Mouse (Mus musculus) megakaryocyte, embryonic 14.5 days (primary cell): Measurements from ENCODE around the gene Plekhh2.

Experiments used
- FLI1 ChIP-seq: IDR thresholded peaks from 2 replicates; pipeline ENCODE4 v1.6.1; 2012; ENCODE audit warnings: low read length, inconsistent platforms, mixed read lengths
- GATA1 ChIP-seq: IDR thresholded peaks from 3 replicates; pipeline ENCODE4 v1.6.1; 2012; ENCODE audit warnings: mixed read lengths, low read length, inconsistent platforms, borderline replicate concordance

GRCm38 (mm10) chr17:84537301-84537700 lies 25.6 kb downstream of the Plekhh2 start:
- TF ChIP-seq GATA1 (no peak), FLI1 (no peak)
